11 mouse cellular contexts compared by ENCODE assay signal in the genomic region with DNA sequence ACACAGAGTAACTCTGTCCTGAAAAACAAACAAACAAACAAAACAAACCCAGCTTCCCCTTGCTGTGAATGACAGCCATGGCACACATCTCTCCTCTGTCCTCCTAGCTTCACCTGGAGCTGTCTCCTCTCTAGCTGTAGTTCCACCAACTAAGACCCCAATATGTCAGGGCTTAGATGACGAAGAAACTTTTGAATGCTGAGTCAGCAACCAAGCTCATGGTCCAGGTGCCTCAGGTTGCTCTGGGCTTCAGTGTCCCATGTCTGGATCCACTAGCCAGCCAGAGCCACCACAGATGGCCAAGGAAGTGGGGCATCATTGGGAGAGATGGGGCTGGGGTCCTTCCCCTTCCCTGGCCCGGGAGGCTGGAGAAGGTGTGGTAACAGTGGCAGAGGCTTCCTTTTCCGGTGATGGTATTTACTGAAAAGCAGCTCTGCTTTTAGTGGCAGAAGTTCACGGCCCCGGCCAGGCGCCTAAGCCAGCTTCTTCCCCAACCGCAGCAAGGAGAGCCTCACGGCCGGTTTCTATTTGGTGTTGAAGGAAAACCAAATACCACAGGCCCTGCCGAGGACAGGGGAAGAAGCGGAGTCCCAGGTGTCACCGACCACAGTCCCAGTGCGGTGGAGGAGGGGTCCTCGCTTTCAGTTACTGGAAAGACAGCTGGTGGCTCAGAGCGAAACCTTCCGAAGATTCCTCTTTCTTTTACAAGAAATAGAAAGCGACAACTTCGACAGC.
A peak's percentile ranks its signal among the peaks of the same experiment; 100 is the strongest.
DNase-seq lines count a peak whose midpoint lies in the region; ATAC-seq and TF ChIP-seq lines count a peak whose summit lies in the region.
"Had no signal": no experiment of that assay in that cellular context is flagged by ENCODE, and none has a peak within 500 bp of the region (broad histone marks: within the 10 kb centered on the region; RNA-seq: fewer than 3 reads in every experiment).

No protein-coding gene starts in this region.

- 26% methylated on average over 18 of the region's 18 CpGs for WGBS in liver, embryonic 11.5 days
- 63% methylated on average over 18 of the region's 18 CpGs for WGBS in hindbrain, embryonic 12.5 days

- peaks cover 27% of the 10 kb centered on the region for H3K4me1 ChIP-seq in liver, embryonic 11.5 days (replicated peaks; ENCODE audit: control insufficient read depth, insufficient read depth, low read length)
- H3K4me1 ChIP-seq in hindbrain, embryonic 12.5 days: no peaks in the 10 kb centered on the region

- no peak overlapping the region for H3K9ac ChIP-seq in liver, embryonic 11.5 days (ENCODE audit: low read depth, low read length)
- H3K9ac ChIP-seq in hindbrain, embryonic 12.5 days: no peak overlapping the region
- H3K9ac ChIP-seq: lung, embryonic 14.5 days had no signal

- peak overlapping the region; percentile 47 for H3K4me2 ChIP-seq in liver, embryonic 11.5 days
- H3K4me2 ChIP-seq in hindbrain, embryonic 12.5 days (replicated peaks): no peak overlapping the region
- H3K4me2 ChIP-seq: lung, embryonic 14.5 days had no signal

- no peak for ATAC-seq in liver, embryonic 11.5 days (replicated peaks; ENCODE audit: low FRiP score)
- ATAC-seq in hindbrain, embryonic 12.5 days (ENCODE audit: low FRiP score): no peak

- no peak overlapping the region for H3K4me3 ChIP-seq in gastrocnemius, adult 2 months
- H3K4me3 ChIP-seq in liver, embryonic 11.5 days (ENCODE audit: low read depth, low read length): no peak overlapping the region
- no peak overlapping the region for H3K4me3 ChIP-seq in hindbrain, embryonic 12.5 days

- peak overlapping the region; percentile 40 for H3K27ac ChIP-seq in gastrocnemius, adult 2 months
- peak overlapping the region; percentile 32 for H3K27ac ChIP-seq in liver, embryonic 11.5 days (ENCODE audit: low read depth, low read length)
- no peak overlapping the region for H3K27ac ChIP-seq in hindbrain, embryonic 12.5 days

- no peaks in the 10 kb centered on the region for H3K36me3 ChIP-seq in liver, embryonic 11.5 days (ENCODE audit: control insufficient read depth, insufficient read depth, low read length)
- H3K36me3 ChIP-seq in hindbrain, embryonic 12.5 days: no peaks in the 10 kb centered on the region

- H3K27me3 ChIP-seq in liver, embryonic 11.5 days (replicated peaks; ENCODE audit: control insufficient read depth, insufficient read depth, low read length): no peaks in the 10 kb centered on the region; the same call in 1 of the 2 replicates
- H3K27me3 ChIP-seq in hindbrain, embryonic 12.5 days: no peaks in the 10 kb centered on the region

- no peak for TF ChIP-seq CTCF in gastrocnemius, adult 2 months (IDR thresholded peaks at IDR 0.05)

- intact Hi-C loops in gastrocnemius, adult 2 months (cut with DNase I): no loop called here
- intact Hi-C loops in gastrocnemius, postnatal 14 days (cut with DNase I; ENCODE audit: low total_unique reads): no loop called here

- no peak for DNase-seq in gastrocnemius, adult 2 months
- DNase-seq in gastrocnemius, postnatal 14 days: no peak
- DNase-seq in T-cell, adult 2 months (ENCODE audit: low spot score): peak; percentile 40
- no peak for DNase-seq in liver, embryonic 11.5 days (ENCODE audit: low spot score)
- DNase-seq in spleen, postnatal 14 days (ENCODE audit: low spot score in 2 of 2): peak; percentile 11 to 24
- DNase-seq in cerebellum, adult 11-12 months: no peak
- DNase-seq in embryo, embryonic 10.5 days (ENCODE audit: low spot score): no peak
- DNase-seq: adrenal gland, postnatal 14 days; heart, postnatal 4 days; lung, embryonic 14.5 days had no signal

- no peaks in the 10 kb centered on the region for H3K9me3 ChIP-seq in liver, embryonic 11.5 days (ENCODE audit: control insufficient read depth, low read length)
- H3K9me3 ChIP-seq in hindbrain, embryonic 12.5 days (replicated peaks): no peaks in the 10 kb centered on the region

Comparison
In these comparisons a context has a peak if more than half of its experiments do, and no peak if none do; other contexts are left out.
1. DNase-seq: peak in T-cell, adult 2 months (single experiment) and spleen, postnatal 14 days (2 of 2); none in gastrocnemius, adult 2 months (single experiment), gastrocnemius, postnatal 14 days (single experiment), liver, embryonic 11.5 days (single experiment), cerebellum, adult 11-12 months (single experiment) and embryo, embryonic 10.5 days (single experiment).